Mouse (Mus musculus): ENCODE measurements at regions not wholly inside any gene's neighbourhood (a gene's known extent, or its start where the extent isn't known, plus 50 kb on each side); places are given as distances from the start of the nearest gene placed in this dataset.

DNA sequence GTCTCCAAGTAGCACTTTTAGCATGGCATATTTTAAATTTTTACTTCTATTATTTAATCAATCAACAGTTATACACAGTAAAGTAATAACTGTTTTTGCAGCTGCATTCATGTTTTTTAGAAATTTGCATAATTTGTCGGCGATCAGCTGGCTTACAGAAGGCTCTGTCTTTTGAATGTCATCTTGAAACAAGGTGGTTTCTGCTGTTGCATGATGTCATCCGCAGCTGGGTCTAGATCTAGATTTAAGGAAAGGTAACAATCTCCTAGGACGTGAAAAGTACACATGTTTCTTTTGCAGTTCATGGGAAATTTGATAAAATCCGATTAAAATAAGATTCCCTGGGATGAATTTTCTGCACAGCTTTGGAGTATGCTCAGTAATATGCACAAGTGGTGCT is 534.9 kb downstream of the Ttll7 start:
- H3K27me3 ChIP-seq (ENCODE audit: control insufficient read depth in 1 of 2, insufficient read depth in 2 of 2, low read length in 2 of 2): no peaks in the 10 kb centered on the region
- no peaks in the 10 kb centered on the region for H3K36me3 ChIP-seq (ENCODE audit: control insufficient read depth in 1 of 2, insufficient read depth in 2 of 2, low read length in 2 of 2)
- TF ChIP-seq E2F4 (IDR thresholded peaks at IDR 0.05; ENCODE audit: borderline replicate concordance, low read depth, low read length): no peak
- TF ChIP-seq USF1 (IDR thresholded peaks at IDR 0.05; ENCODE audit: low read depth, low read length): no peak
- H3K4me1 ChIP-seq (ENCODE audit: control insufficient read depth in 1 of 2, insufficient read depth in 2 of 2, low read length in 2 of 2): no peaks in the 10 kb centered on the region
- no peak for DNase-seq (ENCODE audit: low read depth, low spot score)
- no peaks in the 10 kb centered on the region for H3K79me2 ChIP-seq (ENCODE audit: control insufficient read depth, insufficient read depth, low read length, poor library complexity)
- no peak overlapping the region for H3K27ac ChIP-seq (ENCODE audit: control insufficient read depth, low read depth, low read length)
- no peak overlapping the region for H3K9ac ChIP-seq (ENCODE audit: control insufficient read depth, low read depth, low read length, poor library complexity, severe bottlenecking)
- no peaks in the 10 kb centered on the region for H3K9me3 ChIP-seq (replicated peaks; ENCODE audit: insufficient read depth, low read length)
- no peak overlapping the region for H3K4me3 ChIP-seq (ENCODE audit: control insufficient read depth in 1 of 2, insufficient read depth in 1 of 2, low read depth in 2 of 2, low read length in 2 of 2)

GRCm38 (mm10) chr3:147398298-147398697 is 546.1 kb downstream of the Ttll7 start:
- TF ChIP-seq ZC3H11A (IDR thresholded peaks at IDR 0.05; ENCODE audit: low read depth, low read length): no peak
- no peak for TF ChIP-seq MEF2A (IDR thresholded peaks at IDR 0.05; ENCODE audit: extremely low read depth, insufficient replicate concordance, low read depth, low read length, poor library complexity, severe bottlenecking)
- H3K9me3 ChIP-seq (replicated peaks; ENCODE audit: insufficient read depth, low read length): no peaks in the 10 kb centered on the region
- no peaks in the 10 kb centered on the region for H3K36me3 ChIP-seq (ENCODE audit: control insufficient read depth in 1 of 2, insufficient read depth in 2 of 2, low read length in 2 of 2)
- H3K27ac ChIP-seq (ENCODE audit: control insufficient read depth, low read depth, low read length): no peak overlapping the region
- H3K79me2 ChIP-seq (ENCODE audit: control insufficient read depth, insufficient read depth, low read length, poor library complexity): no peaks in the 10 kb centered on the region
- no peaks in the 10 kb centered on the region for H3K4me1 ChIP-seq (ENCODE audit: control insufficient read depth in 1 of 2, insufficient read depth in 2 of 2, low read length in 2 of 2)
- no peak for DNase-seq (ENCODE audit: low read depth, low spot score)
- no peaks in the 10 kb centered on the region for H3K27me3 ChIP-seq (ENCODE audit: control insufficient read depth in 1 of 2, insufficient read depth in 2 of 2, low read length in 2 of 2)
- H3K9ac ChIP-seq (ENCODE audit: control insufficient read depth, low read depth, low read length, poor library complexity, severe bottlenecking): no peak overlapping the region
- H3K4me3 ChIP-seq (ENCODE audit: control insufficient read depth in 1 of 2, insufficient read depth in 1 of 2, low read depth in 2 of 2, low read length in 2 of 2): no peak overlapping the region

GRCm38 (mm10) chr3:147412274-147412673 is 560.1 kb downstream of the Ttll7 start:
- no peak for TF ChIP-seq MXI1 (IDR thresholded peaks at IDR 0.05; ENCODE audit: low read depth, low read length)
- TF ChIP-seq TAL1 (IDR thresholded peaks at IDR 0.05; ENCODE audit: low read length): no peak
- no peak for TF ChIP-seq KAT2A (conservative IDR thresholded peaks at IDR 0.05; ENCODE audit: low read depth, low read length)
- no peak for TF ChIP-seq MYC (IDR thresholded peaks at IDR 0.05; ENCODE audit: low read depth, low read length)
- no peak for TF ChIP-seq USF1 (IDR thresholded peaks at IDR 0.05; ENCODE audit: low read depth, low read length)
- no peak for TF ChIP-seq TBP (IDR thresholded peaks at IDR 0.05; ENCODE audit: low read depth, low read length)
- no peak for TF ChIP-seq NRF1 (IDR thresholded peaks at IDR 0.05; ENCODE audit: insufficient read depth, low read depth, low read length, poor library complexity, severe bottlenecking)
- no peak for TF ChIP-seq TCF12 (IDR thresholded peaks at IDR 0.05; ENCODE audit: low read depth, low read length)
- TF ChIP-seq POLR2AphosphoS5 (IDR thresholded peaks at IDR 0.05; ENCODE audit: borderline replicate concordance, low read depth, low read length): no peak
- TF ChIP-seq E2F4 (IDR thresholded peaks at IDR 0.05; ENCODE audit: borderline replicate concordance, low read depth, low read length): no peak
- TF ChIP-seq MAZ (IDR thresholded peaks at IDR 0.05; ENCODE audit: low read depth, low read length): no peak
- TF ChIP-seq GATA1 (IDR thresholded peaks at IDR 0.05; ENCODE audit: low read depth, low read length): no peak
- TF ChIP-seq ZKSCAN1 (IDR thresholded peaks at IDR 0.05; ENCODE audit: low read depth, low read length): no peak
- TF ChIP-seq BHLHE40 (IDR thresholded peaks at IDR 0.05; ENCODE audit: borderline replicate concordance, low read depth, low read length): no peak
- TF ChIP-seq ELF1 (IDR thresholded peaks at IDR 0.05; ENCODE audit: low read depth, low read length): no peak
- TF ChIP-seq CHD2 (IDR thresholded peaks at IDR 0.05; ENCODE audit: low read length): no peak
- no peak for TF ChIP-seq HCFC1 (IDR thresholded peaks at IDR 0.05; ENCODE audit: low read depth, low read length)
- TF ChIP-seq EP300 (IDR thresholded peaks at IDR 0.05; ENCODE audit: low read depth in 1 of 2, low read length in 2 of 2): no peak
- TF ChIP-seq ETS1 (IDR thresholded peaks at IDR 0.05; ENCODE audit: low read depth, low read length): no peak
- Histone ChIP-seq H3K27me3 (ENCODE audit: control insufficient read depth in 1 of 2, insufficient read depth in 2 of 2, low read length in 2 of 2) (no peaks in the 10 kb centered on the region), H3K79me2 (ENCODE audit: control insufficient read depth, insufficient read depth, low read length, poor library complexity) (no peaks in the 10 kb centered on the region), H3K9ac (ENCODE audit: control insufficient read depth, low read depth, low read length, poor library complexity, severe bottlenecking) (no peak overlapping the region), H3K4me3 (ENCODE audit: control insufficient read depth in 1 of 2, insufficient read depth in 1 of 2, low read depth in 2 of 2, low read length in 2 of 2) (no peak overlapping the region), H3K9me3 (replicated peaks; ENCODE audit: insufficient read depth, low read length) (no peaks in the 10 kb centered on the region), H3K27ac (ENCODE audit: control insufficient read depth, low read depth, low read length) (no peak overlapping the region), H3K4me1 (ENCODE audit: control insufficient read depth in 1 of 2, insufficient read depth in 2 of 2, low read length in 2 of 2) (no peaks in the 10 kb centered on the region), H3K36me3 (ENCODE audit: control insufficient read depth in 1 of 2, insufficient read depth in 2 of 2, low read length in 2 of 2) (no peaks in the 10 kb centered on the region)
- DNase-seq (ENCODE audit: low read depth, low spot score): no peak

Data from MEL (cell line).